Mouse (Mus musculus) B cell, adult 2 months (primary cell): ENCODE data around the gene Aatk.
A peak's percentile ranks its signal among the peaks of the same experiment; 100 is the strongest.

Source experiments
- DNase-seq, 2 experiments: peaks; one replicate each; pipeline ENCODE4 v3.0.0; 2022

Aatk gene

GRCm38 (mm10) chr11:120021367-120021766, 25.6 kb downstream of the Aatk start:
- no peak for DNase-seq

GRCm38 (mm10) chr11:120019542-120020440, 27.2 kb downstream of the Aatk start:
- DNase-seq, result no peak

GRCm38 (mm10) chr11:120017011-120017410, 30.0 kb downstream of the Aatk start:
- DNase-seq, result no peak

DNA sequence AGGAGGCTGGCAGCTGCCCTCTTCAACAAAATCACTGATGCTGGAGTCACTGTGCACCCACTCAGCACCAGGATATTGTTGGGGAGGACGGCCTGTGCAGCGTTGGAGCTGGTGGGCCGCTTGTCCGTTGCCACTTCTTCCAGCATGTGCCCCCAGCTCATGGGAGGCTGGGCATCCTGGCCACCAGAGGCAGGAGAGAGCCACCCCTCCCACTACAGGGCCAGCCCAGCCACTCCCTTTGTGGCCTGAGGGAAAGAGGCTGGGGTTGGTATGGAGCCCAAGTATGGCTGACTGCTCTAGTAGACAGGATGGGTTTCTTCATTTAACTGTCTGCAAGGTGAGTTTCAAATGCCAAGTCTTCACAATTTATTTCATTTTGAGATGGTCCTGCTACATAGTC, 32.2 kb downstream of the Aatk start:
- DNase-seq, result no peak

DNA sequence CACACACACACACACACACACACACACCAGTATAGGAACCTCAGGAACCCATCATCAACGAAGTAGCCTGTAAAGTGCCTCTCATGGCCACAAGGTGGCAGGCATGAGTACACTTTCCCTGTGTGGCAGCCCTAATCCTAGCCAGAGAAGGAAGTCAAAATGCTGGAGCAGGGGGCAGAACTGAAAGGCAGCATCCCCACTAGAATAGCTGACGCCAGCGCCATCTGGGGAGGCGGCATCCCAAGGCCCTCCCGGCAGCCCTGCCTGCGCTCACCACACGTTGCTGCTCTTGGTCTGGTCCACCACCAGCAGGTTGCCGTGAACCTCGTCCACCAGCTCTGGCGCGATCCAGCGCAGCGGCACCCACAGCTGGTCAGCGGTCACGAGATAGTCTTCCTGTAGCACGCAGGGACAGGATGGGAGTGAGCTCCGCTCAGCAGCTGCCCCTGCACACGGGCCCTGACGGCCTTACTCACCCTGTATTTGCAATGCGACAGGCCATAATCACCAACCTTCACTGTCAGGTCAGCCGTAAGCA, 33.7 kb downstream of the Aatk start:
- peak; percentile 76 to 77 for DNase-seq

- DNase-seq, result no peak
Observed at GRCm38 (mm10) chr11:120012702-120013101, 34.3 kb downstream of the Aatk start.

- DNase-seq, result no peak
Observed at GRCm38 (mm10) chr11:120011761-120012560, 35.0 kb downstream of the Aatk start.

DNA sequence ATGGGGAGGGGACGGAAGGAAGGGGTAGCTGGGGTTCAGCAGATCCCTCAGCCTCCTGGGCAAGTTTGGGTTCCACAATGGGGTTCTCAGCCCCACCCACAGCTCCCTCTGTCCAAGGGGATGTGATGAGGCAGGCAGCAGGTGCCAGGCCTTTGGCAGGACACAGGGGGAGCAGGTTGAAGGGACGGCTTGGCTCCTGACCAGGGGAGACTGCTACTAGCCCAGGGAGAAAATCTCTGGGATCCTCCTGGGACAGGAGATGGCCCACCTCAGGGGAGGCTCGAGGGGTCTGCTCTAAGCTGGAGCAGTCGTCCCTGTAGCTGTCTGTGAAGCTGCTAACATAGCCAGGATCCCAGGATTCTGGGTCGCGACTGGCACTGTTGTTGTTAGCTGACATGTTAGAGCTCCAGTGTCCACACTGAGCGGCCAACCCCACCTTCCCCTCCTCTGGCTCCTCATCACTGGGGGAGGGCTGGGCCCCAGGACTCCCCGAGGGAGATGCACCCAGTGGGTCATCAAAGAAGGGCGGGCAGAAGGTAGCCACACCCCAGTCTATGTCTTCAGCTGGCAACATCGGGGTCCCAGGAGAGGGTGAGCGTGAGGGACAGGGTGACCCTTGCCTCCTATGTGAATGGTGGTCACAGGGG, 35.7 kb downstream of the Aatk start:
- DNase-seq, result no peak

DNA sequence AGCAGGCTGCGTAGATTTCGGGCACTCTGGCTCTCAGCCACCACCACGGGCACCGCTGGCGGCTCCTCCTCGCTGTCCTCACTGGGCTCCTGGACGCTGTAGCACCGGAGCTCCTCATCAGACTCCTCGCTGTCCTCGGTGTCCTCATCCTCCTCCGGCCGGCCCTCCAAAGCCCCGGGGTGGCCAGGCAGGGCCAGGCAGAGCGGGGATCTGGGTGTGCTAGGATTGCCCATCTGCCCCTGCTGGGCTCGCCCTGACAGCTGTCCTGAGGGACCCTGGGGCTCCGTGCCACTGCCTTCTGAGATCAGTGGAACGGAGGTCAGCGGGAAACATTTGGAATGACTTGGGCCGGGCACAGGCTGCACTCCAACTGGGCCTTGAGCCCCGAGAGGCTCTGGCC, 37.0 kb downstream of the Aatk start:
- DNase-seq, result no peak

DNA sequence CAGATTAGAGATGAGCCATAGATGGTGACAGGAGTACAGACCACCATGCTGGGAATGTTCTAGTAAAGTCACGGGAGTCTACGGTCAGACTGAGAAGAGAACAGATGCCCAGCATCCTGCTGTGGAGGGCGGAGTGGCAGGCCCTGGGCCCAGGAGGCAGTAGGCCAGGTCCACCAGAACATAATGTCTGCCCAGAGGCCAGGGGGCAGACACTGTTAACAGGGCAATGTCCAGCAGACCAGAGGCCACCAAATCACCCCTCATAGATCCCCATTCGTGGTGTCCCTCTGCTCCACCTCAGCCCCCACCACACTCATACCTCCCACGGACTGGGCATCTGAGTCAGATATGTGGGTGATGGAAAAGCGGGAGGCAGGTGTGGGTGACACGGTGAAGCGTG, 38.0 kb downstream of the Aatk start:
- DNase-seq, result no peak

- no peak for DNase-seq
Observed at GRCm38 (mm10) chr11:120008501-120008900, 38.5 kb downstream of the Aatk start.

GRCm38 (mm10) chr11:120007496-120008080, 39.4 kb downstream of the Aatk start:
- no peak for DNase-seq

GRCm38 (mm10) chr11:120005434-120006317, 41.3 kb downstream of the Aatk start:
- no peak for DNase-seq

DNA sequence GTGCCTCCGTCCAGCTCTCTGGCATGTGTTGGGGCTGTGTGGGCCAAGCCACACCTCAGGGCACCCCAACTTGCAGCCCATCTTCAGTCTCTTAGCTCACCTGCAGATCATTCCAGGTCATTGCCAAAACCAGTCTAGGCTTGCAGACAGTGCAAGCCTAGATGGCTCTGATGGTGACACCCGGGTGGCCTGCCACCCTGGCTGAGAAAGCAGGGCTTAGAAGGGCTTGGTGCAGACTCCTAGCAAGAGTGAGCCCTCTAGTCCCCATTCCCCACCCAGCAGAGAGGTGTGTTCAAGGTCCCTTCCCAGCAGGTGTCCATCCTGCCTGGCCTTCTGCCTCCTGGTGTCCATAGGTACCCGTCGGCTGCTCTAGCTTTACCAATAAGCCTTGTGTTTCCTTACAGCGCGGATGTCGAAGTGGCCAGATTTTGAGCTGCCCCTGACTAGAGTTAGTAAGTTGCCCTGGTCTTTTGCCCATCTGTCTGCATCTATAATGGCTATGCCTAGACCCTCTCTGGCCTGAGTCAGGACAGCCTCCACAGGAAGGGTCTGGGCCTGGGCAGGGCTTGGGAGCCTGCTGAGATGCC, 44.2 kb downstream of the Aatk start:
- DNase-seq, result no peak

- no peak for DNase-seq
Observed at GRCm38 (mm10) chr11:120002041-120002440, 44.9 kb downstream of the Aatk start.

- no peak for DNase-seq
Observed at GRCm38 (mm10) chr11:119997351-119997750, 49.6 kb downstream of the Aatk start.

GRCm38 (mm10) chr11:119991338-119991678, 55.7 kb downstream of the Aatk start:
- peak; percentile 92 to 93 for DNase-seq

- no peak for DNase-seq
Observed at GRCm38 (mm10) chr11:119990658-119991337, 56.2 kb downstream of the Aatk start.

DNA sequence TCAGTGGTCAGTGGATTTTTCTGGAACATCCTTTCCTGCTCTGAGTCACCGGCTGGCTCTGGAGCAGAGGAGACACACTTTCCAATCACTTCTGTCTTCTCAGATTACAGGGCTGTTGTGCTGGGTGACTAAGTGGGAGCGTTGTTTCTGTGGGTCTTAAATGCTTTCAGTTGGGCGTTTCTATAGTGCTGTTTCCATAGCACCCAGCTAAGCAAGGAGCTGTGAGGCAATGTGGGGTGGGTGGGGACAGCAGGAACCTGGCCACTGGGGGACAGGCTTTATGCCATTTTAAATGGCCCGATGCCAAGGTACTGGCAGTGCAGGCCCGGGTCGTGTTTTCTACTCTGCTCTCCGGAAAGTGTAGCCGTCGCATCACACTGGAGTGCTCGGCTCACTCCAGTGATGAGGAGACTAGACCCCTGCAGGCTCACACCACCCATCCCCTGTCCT, 57.8 kb downstream of the Aatk start:
- DNase-seq, result no peak

DNA sequence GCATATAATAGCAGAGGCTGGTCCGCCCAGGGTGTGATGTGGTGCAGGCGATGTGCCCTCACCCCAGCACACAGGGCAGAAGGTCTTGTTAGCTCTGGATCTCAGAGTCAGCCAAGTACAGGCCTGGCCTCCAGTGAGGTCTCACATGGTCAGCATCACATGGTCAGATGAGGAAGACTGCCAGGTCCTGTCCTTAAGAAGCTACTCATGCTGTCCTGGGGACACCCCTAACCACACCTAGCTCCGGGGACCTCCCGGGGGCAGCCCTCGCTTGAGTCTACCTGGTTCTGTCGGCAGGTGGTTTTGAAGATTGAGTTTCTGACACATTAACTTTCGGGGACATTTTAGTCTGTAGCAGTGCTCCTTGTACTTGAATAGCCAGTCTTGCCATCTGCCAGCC, 58.6 kb downstream of the Aatk start:
- no peak for DNase-seq

- DNase-seq, result peak; percentile 31 to 42
Observed at GRCm38 (mm10) chr11:119987876-119988275, 59.1 kb downstream of the Aatk start.
